Mouse (Mus musculus): ENCODE measurements around the gene Rngtt.

- TF ChIP-seq CTCF (IDR thresholded peaks at IDR 0.05; ENCODE audit: control insufficient read depth, insufficient read depth, insufficient read length) (no peak), MYOD1 (IDR thresholded peaks at IDR 0.05; ENCODE audit: control insufficient read depth, insufficient read length, low read depth) (no peak), MAX (IDR thresholded peaks at IDR 0.05) (no peak), CEBPB (IDR thresholded peaks at IDR 0.05; ENCODE audit: low read depth) (no peak), MYOG (IDR thresholded peaks at IDR 0.05; ENCODE audit: control insufficient read depth, extremely low read depth, insufficient read length) (no peak), USF1 (IDR thresholded peaks at IDR 0.05; ENCODE audit: low read depth) (no peak), FOSL1 (IDR thresholded peaks at IDR 0.05; ENCODE audit: insufficient read depth, low read length, poor library complexity, severe bottlenecking) (no peak)
These were observed 28.0 kb upstream of the Rngtt start for GRCm38 (mm10) chr4:33281891-33282685.

Measured in C2C12 (cell line).